Mouse (Mus musculus) MEL (cell line): ENCODE results near the gene Plp1. TPM values are rescaled to one million over a fixed set of nuclear protein-coding genes. Genes with fewer than 3 reads are reported as not detected.

Experiments used
- DNase-seq: peaks from one replicate; pipeline ENCODE4 v3.0.0; 2011; ENCODE audit warnings: low read depth, low spot score
- H3K27ac ChIP-seq: 2 replicates; pipeline ENCODE4 v1.5.1; 2012; ENCODE audit warnings: low read depth, mild to moderate bottlenecking, control low read depth, low read length, moderate library complexity; ENCODE audit not compliant: control insufficient read depth
- H3K27me3 ChIP-seq, 2 experiments: fragments of 150-350 bp in 1 of 2; sonication (generic) in 1 of 2; 2 replicates each; pipeline ENCODE4 v1.6.1; 2012; ENCODE audit warnings: low read length in 2 of 2, mild to moderate bottlenecking in 2 of 2, improper control_type of control experiment in 1 of 2, moderate library complexity in 1 of 2; ENCODE audit not compliant: insufficient read depth in 2 of 2, control insufficient read depth in 1 of 2
- H3K36me3 ChIP-seq, 2 experiments: 2 replicates each; pipeline ENCODE4 v1.6.1; 2012 to 2014; ENCODE audit warnings: low read length in 2 of 2, improper control_type of control experiment in 1 of 2, inconsistent platforms in 1 of 2, mild to moderate bottlenecking in 1 of 2; ENCODE audit not compliant: insufficient read depth in 2 of 2, control insufficient read depth in 1 of 2
- H3K4me1 ChIP-seq, 2 experiments: fragments of 150-350 bp in 1 of 2; sonication (generic) in 1 of 2; 2 replicates each; pipeline ENCODE4 v1.6.1; 2012; ENCODE audit warnings: low read length in 2 of 2, improper control_type of control experiment in 1 of 2, mild to moderate bottlenecking in 1 of 2; ENCODE audit not compliant: insufficient read depth in 2 of 2, control insufficient read depth in 1 of 2
- H3K4me3 ChIP-seq, 2 experiments: fragments of 150-350 bp in 1 of 2; sonication (generic) in 1 of 2; 2 replicates each; pipeline ENCODE4 v1.5.1; 2012; ENCODE audit warnings: low read depth in 2 of 2, low read length in 2 of 2, mild to moderate bottlenecking in 2 of 2, moderate library complexity in 2 of 2, control low read depth in 1 of 2, improper control_type of control experiment in 1 of 2; ENCODE audit not compliant: control insufficient read depth in 1 of 2, insufficient read depth in 1 of 2
- H3K79me2 ChIP-seq: 2 replicates; pipeline ENCODE4 v1.6.1; 2012; ENCODE audit warnings: mild to moderate bottlenecking, low read length, moderate library complexity; ENCODE audit not compliant: control insufficient read depth, poor library complexity, insufficient read depth
- H3K9ac ChIP-seq: 2 replicates; pipeline ENCODE4 v1.6.1; 2012; ENCODE audit warnings: low read depth, mild to moderate bottlenecking, control low read depth, low read length, moderate library complexity; ENCODE audit not compliant: control insufficient read depth, poor library complexity, severe bottlenecking
- H3K9me3 ChIP-seq: fragments of 150-350 bp; sonication (generic); replicated peaks from 2 replicates; pipeline ENCODE4 v1.6.1; 2012; ENCODE audit warnings: mild to moderate bottlenecking, low read length, improper control_type of control experiment, moderate library complexity; ENCODE audit not compliant: insufficient read depth
- CHD1 ChIP-seq: IDR thresholded peaks from 2 replicates; pipeline ENCODE4 v1.6.1; 2012; ENCODE audit warnings: low read depth, mild to moderate bottlenecking, inconsistent platforms, low read length, improper control_type of control experiment
- CTCF ChIP-seq, 3 experiments: IDR thresholded peaks in 2 of 3; conservative IDR thresholded peaks in 1 of 3; 2 replicates each; pipeline ENCODE4 v1.5.1; 2011 to 2012; ENCODE audit warnings: low read length in 3 of 3, low read depth in 2 of 3, mild to moderate bottlenecking in 2 of 3, improper control_type of control experiment in 1 of 3, inconsistent platforms in 1 of 3, mixed read lengths in 1 of 3, moderate library complexity in 1 of 3; ENCODE audit not compliant: control insufficient read depth in 1 of 3, insufficient read depth in 1 of 3, poor library complexity in 1 of 3, severe bottlenecking in 1 of 3
- GABPA ChIP-seq: IDR thresholded peaks from 2 replicates; pipeline ENCODE4 v1.6.1; 2012; ENCODE audit warnings: low read depth, mild to moderate bottlenecking, inconsistent platforms, low read length, improper control_type of control experiment, moderate library complexity
- HCFC1 ChIP-seq: IDR thresholded peaks from 2 replicates; pipeline ENCODE4 v1.6.1; 2012; ENCODE audit warnings: low read depth, mild to moderate bottlenecking, inconsistent platforms, low read length, improper control_type of control experiment, moderate library complexity
- KAT2A ChIP-seq: conservative IDR thresholded peaks from 2 replicates; pipeline ENCODE4 v1.6.1; 2012; ENCODE audit warnings: low read depth, low read length, improper control_type of control experiment, inconsistent platforms
- MAFK ChIP-seq: IDR thresholded peaks from 2 replicates; pipeline ENCODE4 v1.6.1; 2011; ENCODE audit warnings: low read depth, mild to moderate bottlenecking, low read length, improper control_type of control experiment, borderline replicate concordance
- MAZ ChIP-seq: IDR thresholded peaks from 2 replicates; pipeline ENCODE4 v1.6.1; 2012; ENCODE audit warnings: low read depth, mild to moderate bottlenecking, inconsistent platforms, low read length, improper control_type of control experiment
- MEF2A ChIP-seq: IDR thresholded peaks from 2 replicates; pipeline ENCODE4 v1.6.1; 2014; ENCODE audit warnings: low read depth, mild to moderate bottlenecking, inconsistent platforms, low read length, improper control_type of control experiment; ENCODE audit not compliant: poor library complexity, insufficient replicate concordance, severe bottlenecking; ENCODE audit errors: extremely low read depth
- POLR2AphosphoS5 ChIP-seq: IDR thresholded peaks from 2 replicates; pipeline ENCODE4 v1.6.1; 2012; ENCODE audit warnings: low read depth, borderline replicate concordance, mild to moderate bottlenecking, inconsistent platforms, low read length, moderate library complexity, mixed read lengths
- RCOR1 ChIP-seq: IDR thresholded peaks from 2 replicates; pipeline ENCODE4 v1.6.1; 2012; ENCODE audit warnings: low read depth, mild to moderate bottlenecking, inconsistent platforms, low read length, improper control_type of control experiment
- SMC3 ChIP-seq: IDR thresholded peaks from 2 replicates; pipeline ENCODE4 v1.6.1; 2011; ENCODE audit warnings: low read depth, low read length, improper control_type of control experiment
- TBP ChIP-seq: IDR thresholded peaks from 2 replicates; pipeline ENCODE4 v1.8.0; 2011; ENCODE audit warnings: low read depth, low read length, improper control_type of control experiment
- UBTF ChIP-seq: IDR thresholded peaks from 2 replicates; pipeline ENCODE4 v1.6.1; 2012; ENCODE audit warnings: low read depth, mild to moderate bottlenecking, inconsistent platforms, low read length, improper control_type of control experiment, moderate library complexity, borderline replicate concordance; ENCODE audit not compliant: insufficient read depth
- USF2 ChIP-seq, 2 experiments: IDR thresholded peaks; 2 replicates each; pipeline ENCODE4 v1.6.1; 2011 to 2012; ENCODE audit warnings: improper control_type of control experiment in 2 of 2, low read length in 2 of 2, borderline replicate concordance in 1 of 2, inconsistent platforms in 1 of 2, low read depth in 1 of 2, mild to moderate bottlenecking in 1 of 2; ENCODE audit not compliant: insufficient read depth in 1 of 2
- ZC3H11A ChIP-seq: IDR thresholded peaks from 2 replicates; pipeline ENCODE4 v1.6.1; 2012; ENCODE audit warnings: low read depth, mild to moderate bottlenecking, inconsistent platforms, low read length, improper control_type of control experiment
- ZMIZ1 ChIP-seq: IDR thresholded peaks from 2 replicates; pipeline ENCODE4 v1.6.1; 2012; ENCODE audit warnings: low read depth, mild to moderate bottlenecking, inconsistent platforms, low read length, improper control_type of control experiment, moderate library complexity
- ZNF384 ChIP-seq: IDR thresholded peaks from 2 replicates; pipeline ENCODE4 v1.6.1; 2012; ENCODE audit warnings: low read depth, mild to moderate bottlenecking, inconsistent platforms, low read length, improper control_type of control experiment
- polyA plus RNA-seq, 2 experiments: library from polyadenylated mRNA; stranded (reverse) in 1 of 2; unstranded in 1 of 2; fragments of >175 nt in 1 of 2; fragments of >200 nt in 1 of 2; gene quantifications; 2 replicates each; pipeline versions ENCODE4 v1.2.1 to v1.2.4; 2012; ENCODE audit warnings: low replicate concordance in 2 of 2, low read depth in 1 of 2; ENCODE audit not compliant: insufficient read length in 2 of 2, insufficient read depth in 1 of 2, missing spikeins in 1 of 2
- total RNA-seq: library from RNA; depleted of rRNA; stranded (reverse); fragments of 300-350 nt; gene quantifications from 2 replicates; pipeline ENCODE4 v1.2.3, GENCODE M21; 2012

Plp1 gene
- total and polyA plus RNA-seq, 3 experiments, result 1.2 to 30.8 (median 2.5) TPM

- no peaks in the 10 kb centered on the region for H3K27me3 ChIP-seq
- no peaks in the 10 kb centered on the region for H3K79me2 ChIP-seq
- H3K9me3 ChIP-seq, result no peaks in the 10 kb centered on the region
- H3K4me3 ChIP-seq, result no peak overlapping the region
- H3K4me1 ChIP-seq, result no peaks in the 10 kb centered on the region
- no peak overlapping the region for H3K27ac ChIP-seq
- TF ChIP-seq UBTF, result no peak
- no peak for TF ChIP-seq MAZ
- TF ChIP-seq MEF2A, result no peak
- no peak for TF ChIP-seq KAT2A
- no peak for TF ChIP-seq ZNF384
- TF ChIP-seq RCOR1, result no peak
- TF ChIP-seq CTCF (IDR thresholded peaks at IDR 0.05 in 2 of 3, conservative IDR thresholded peaks at IDR 0.05 in 1 of 3; ENCODE audit: control insufficient read depth in 1 of 3, insufficient read depth in 1 of 3, low read depth in 2 of 3, low read length in 3 of 3, poor library complexity in 1 of 3, severe bottlenecking in 1 of 3), result no peak
- no peaks in the 10 kb centered on the region for H3K36me3 ChIP-seq
- no peak overlapping the region for H3K9ac ChIP-seq
- DNase-seq, result no peak
Measured at GRCm38 (mm10) chrX:136797223-136797622, 25.2 kb upstream of the Plp1 start.

GRCm38 (mm10) chrX:136819752-136820151 lies 2.7 kb upstream of the Plp1 start:
- H3K27me3 ChIP-seq, result no peaks in the 10 kb centered on the region
- H3K4me3 ChIP-seq, result no peak overlapping the region
- H3K9me3 ChIP-seq, result no peaks in the 10 kb centered on the region
- DNase-seq, result no peak
- H3K4me1 ChIP-seq, result no peaks in the 10 kb centered on the region
- H3K9ac ChIP-seq, result no peak overlapping the region
- TF ChIP-seq GABPA (no peak), ZNF384 (no peak), ZC3H11A (no peak), MAFK (no peak), POLR2AphosphoS5 (no peak), CTCF (IDR thresholded peaks at IDR 0.05 in 2 of 3, conservative IDR thresholded peaks at IDR 0.05 in 1 of 3; ENCODE audit: control insufficient read depth in 1 of 3, insufficient read depth in 1 of 3, low read depth in 2 of 3, low read length in 3 of 3, poor library complexity in 1 of 3, severe bottlenecking in 1 of 3) (no peak), RCOR1 (no peak), MAZ (no peak), SMC3 (no peak), TBP (no peak), ZMIZ1 (no peak), CHD1 (no peak), HCFC1 (no peak), USF2 (IDR thresholded peaks at IDR 0.05; ENCODE audit: borderline replicate concordance in 1 of 2, insufficient read depth in 1 of 2, low read depth in 1 of 2, low read length in 2 of 2) (no peak)
- H3K79me2 ChIP-seq, result no peaks in the 10 kb centered on the region
- peaks cover 0 to 2% of the 10 kb centered on the region in 2 experiments; a peak in 2 of 4 replicates for H3K36me3 ChIP-seq
- H3K27ac ChIP-seq, result no peak overlapping the region
